Mouse (Mus musculus) c-Kit-positive CD71-positive TER-119-positive erythroid progenitor cells, embryonic 14.5 days (primary cell): Measurements from ENCODE around the gene Sh3d19.

ENCODE experiments used
- DNase-seq: peaks from one replicate; pipeline ENCODE4 v3.0.0-alpha.2; 2013; ENCODE audit warnings: low spot score

Sh3d19 gene

GRCm38 (mm10) chr3:85970742-85971598 is at the start of gene Sh3d19:
TSS of gene Sh3d19 (plus strand) at chr3:85971109.
- DNase-seq, result no peak

GRCm38 (mm10) chr3:85922331-85922730 is 48.6 kb upstream of the Sh3d19 start:
- no peak for DNase-seq

DNA sequence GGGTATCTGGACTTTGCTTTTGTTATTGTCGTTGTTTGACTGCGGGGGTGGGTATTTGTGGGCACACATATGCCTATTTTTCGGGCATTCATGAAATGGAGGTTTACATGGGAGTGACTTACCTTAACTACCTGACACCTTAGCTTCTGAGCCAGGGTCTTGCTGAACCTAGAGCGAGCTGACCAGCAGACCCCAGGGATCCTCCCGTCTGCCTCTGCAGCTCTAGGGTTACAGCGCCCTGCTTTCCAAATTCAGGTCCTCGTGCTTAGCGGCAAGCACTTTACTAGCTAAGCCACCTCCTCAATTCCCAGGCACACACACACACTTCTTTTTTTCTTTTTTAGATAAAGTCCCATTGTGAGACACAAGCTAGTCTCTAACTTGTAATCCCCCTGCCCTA is 47.6 kb upstream of the Sh3d19 start:
- DNase-seq, result no peak

DNA sequence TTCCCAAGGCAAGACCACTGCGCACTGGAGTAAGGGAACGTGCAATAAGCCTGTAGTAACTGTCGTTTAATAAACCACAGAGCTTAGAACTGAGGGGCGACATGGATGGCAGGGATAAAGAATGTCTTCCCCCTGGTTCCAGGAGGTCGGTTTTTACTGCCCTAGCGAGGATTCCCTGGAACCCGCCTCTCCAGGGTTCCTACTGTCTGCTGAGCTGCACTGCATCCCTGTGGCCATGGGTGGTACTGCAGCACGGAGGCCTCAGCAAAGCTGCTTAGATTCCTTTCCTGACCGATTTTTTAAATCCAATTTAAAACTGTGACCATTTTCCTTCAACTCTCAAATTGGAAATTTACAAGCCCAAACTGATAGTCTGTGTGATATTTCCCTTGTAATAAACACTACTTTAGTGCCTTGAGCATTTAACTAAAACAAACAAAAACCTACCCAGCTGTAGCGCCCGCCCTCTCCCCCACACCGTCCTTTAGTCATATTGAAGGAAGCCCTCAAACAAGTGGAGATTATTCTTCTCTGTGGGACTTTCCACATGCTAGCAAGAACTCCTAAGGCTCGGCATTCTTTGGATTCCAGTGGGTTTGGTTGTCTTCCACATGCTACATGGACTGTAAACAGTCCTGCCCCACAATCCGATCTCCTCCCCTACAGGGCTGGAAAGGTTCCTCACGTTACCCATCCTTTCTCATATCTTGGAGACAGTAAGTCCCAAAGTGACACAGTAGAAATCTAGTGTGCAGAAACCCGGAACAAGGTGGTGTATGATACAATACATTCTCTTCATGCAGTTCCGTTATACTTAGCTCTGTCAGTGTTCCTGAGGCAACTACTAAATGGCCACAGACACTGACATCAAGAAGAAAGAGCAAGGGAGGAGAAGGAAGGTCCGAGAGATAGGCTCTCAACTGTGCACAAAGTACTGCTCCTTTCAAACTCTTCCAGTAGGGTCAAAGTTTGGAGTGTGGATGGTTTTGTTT is 46.7 kb upstream of the Sh3d19 start:
- peak; percentile 49 for DNase-seq

GRCm38 (mm10) chr3:85927296-85927695 is 43.6 kb upstream of the Sh3d19 start:
- no peak for DNase-seq

- DNase-seq, result no peak
Measured at GRCm38 (mm10) chr3:85928140-85928611, 42.7 kb upstream of the Sh3d19 start.

DNA sequence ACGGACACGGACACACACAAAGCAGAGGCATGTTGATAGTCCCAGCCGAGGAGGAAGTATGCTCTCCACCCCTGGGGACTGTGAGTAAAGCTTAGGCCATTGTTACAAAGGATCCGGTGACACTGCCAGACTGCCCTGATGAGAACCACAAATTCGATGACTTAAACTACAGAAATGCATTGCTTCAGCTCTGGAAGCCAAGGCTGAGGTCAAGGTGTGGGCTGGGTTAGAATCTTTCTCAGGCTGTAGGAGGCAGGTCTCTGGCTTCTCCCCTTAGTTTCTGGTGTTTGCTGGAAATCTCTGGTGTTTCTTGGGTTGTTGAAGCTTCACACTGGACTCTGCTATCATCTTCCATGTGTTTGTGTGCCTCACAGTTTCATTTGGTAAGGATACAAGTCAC is 41.2 kb upstream of the Sh3d19 start:
- no peak for DNase-seq

GRCm38 (mm10) chr3:85930671-85931255 is 40.1 kb upstream of the Sh3d19 start:
- DNase-seq, result no peak

DNA sequence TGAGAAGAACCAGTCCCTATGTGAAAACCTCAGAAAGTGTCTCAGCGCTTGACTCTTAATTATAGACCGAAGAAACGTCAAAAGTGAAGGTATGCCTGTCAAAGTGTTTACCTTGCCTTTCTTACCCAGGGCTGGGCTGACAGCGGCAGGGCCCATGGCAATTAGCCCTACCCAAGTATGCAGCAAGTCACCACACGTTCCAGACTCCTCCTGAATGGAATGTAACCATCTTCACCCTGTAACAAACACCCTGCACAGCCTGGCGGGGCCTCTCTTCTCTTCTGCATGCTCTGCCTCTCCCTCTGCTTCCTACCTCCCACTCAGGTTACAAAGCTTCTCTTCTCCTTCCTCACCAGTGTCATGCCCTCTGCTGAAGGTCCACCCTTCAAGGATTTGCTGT is 39.0 kb upstream of the Sh3d19 start:
- DNase-seq, result no peak

GRCm38 (mm10) chr3:85933586-85933985 is 37.3 kb upstream of the Sh3d19 start:
- no peak for DNase-seq

DNA sequence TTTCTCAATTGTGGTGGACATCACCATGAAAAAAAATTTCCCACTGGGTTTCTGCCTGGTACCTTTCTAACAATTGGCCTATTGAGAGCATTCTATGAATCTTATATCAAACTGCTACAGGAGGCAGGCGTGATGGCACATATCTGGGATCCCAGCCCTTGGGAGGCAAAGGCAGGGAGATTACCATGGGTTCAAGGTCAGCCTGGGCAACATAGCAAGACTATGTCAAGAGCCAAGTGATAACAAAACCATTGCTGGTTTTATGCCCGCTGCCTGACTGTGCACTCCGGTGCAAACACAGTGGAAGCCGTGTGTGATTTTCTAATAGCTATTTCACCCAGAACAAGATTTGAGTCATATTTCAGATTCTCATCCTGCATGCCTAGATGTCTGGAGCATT is 20.0 kb upstream of the Sh3d19 start:
- DNase-seq, result no peak

- DNase-seq, result no peak
Measured at GRCm38 (mm10) chr3:85952696-85953283, 18.1 kb upstream of the Sh3d19 start.

DNA sequence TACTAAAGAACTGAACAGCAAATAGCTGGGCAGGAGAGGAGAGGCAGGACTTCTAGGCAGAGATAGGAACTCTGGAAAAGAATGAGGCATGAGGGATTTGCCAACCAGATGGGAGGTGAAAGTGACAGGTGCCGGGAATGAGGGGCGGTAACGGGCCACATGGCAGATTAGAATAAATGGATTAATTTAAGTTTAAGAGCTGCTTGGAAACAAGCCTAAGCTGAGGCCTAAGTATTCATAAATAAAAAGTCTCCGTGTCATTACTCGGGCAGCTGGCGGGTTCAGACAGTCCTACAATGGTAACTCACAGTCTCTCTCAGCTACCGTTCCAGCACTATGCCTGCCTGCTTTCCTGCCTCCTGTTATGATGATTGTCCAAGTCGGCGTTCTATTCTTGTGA is 15.6 kb upstream of the Sh3d19 start:
- no peak for DNase-seq

GRCm38 (mm10) chr3:85955704-85956103 is 15.2 kb upstream of the Sh3d19 start:
- DNase-seq, result no peak

- no peak for DNase-seq
Measured at GRCm38 (mm10) chr3:85959669-85960068, 11.2 kb upstream of the Sh3d19 start.

DNA sequence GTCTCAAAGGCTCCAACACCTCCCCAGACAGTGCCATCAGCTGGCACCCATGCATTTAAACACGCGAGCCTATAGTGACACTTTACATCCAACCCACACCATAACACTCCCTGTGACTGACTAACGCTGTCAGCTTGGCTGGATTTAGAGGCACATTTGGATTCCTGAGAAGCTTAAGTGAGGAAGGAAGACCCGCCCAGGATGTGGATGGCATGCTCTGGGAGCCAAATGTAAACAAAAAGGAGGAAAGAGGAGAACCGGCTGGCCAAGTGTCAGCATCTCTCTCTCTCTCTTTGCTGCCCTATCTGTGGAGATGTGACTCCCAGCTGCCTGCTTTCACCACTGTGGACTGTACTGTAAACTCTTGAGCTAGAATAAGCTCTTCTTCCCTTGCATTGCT is 9.8 kb upstream of the Sh3d19 start:
- no peak for DNase-seq

DNA sequence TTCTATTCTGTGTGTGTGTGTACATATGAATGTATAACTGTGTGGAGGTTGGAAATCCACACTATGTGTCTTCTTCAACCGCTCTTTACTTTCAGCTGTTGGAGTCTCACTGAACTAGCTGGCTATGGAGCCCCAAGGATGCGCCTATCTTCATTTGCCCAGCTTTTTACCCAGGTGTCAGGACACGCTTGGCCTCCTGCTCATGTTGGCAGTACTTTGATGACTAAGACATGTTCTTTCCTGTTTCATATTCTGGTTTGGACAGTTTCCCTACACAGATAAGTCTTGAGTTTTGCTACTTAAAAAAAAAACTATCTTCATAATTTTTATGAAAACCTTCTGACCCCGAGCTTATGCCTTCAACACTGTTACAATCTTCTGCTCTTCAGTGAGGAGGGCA is 5.4 kb upstream of the Sh3d19 start:
- no peak for DNase-seq

GRCm38 (mm10) chr3:85969040-85969439 is 1.9 kb upstream of the Sh3d19 start:
- DNase-seq, result no peak

GRCm38 (mm10) chr3:85971599-85971975 is 678 bp downstream of the Sh3d19 start:
- DNase-seq, result no peak

- DNase-seq, result no peak
Measured at GRCm38 (mm10) chr3:85973376-85974140, 2.6 kb downstream of the Sh3d19 start.

DNA sequence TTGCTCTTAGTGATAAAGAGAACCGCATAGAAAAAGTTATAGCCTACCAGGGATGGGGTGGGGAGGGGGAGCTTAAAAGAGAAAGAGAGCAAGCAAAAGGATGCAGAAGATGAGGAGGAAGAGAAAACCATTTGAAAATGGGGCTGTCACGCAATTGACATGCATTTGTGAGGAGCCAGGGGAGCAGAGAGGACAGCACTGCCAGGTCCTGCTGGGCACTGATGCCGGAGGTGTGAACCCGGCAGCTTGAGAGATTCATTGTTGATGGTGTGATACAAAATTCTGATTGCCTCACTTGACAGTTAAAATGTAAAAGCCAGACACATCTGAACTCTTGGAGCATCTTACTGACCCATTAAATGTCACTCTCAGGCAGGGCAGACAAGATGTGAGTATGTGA is 3.5 kb downstream of the Sh3d19 start:
- no peak for DNase-seq
